Mouse (Mus musculus): ENCODE measurements around the gene Tpra1. TPM values are rescaled to one million over a fixed set of nuclear protein-coding genes. Genes with fewer than 3 reads are reported as not detected.

The Tpra1 gene
- polyA plus RNA-seq, 1 experiment from 2014 or later, result 62.2 TPM

DNA sequence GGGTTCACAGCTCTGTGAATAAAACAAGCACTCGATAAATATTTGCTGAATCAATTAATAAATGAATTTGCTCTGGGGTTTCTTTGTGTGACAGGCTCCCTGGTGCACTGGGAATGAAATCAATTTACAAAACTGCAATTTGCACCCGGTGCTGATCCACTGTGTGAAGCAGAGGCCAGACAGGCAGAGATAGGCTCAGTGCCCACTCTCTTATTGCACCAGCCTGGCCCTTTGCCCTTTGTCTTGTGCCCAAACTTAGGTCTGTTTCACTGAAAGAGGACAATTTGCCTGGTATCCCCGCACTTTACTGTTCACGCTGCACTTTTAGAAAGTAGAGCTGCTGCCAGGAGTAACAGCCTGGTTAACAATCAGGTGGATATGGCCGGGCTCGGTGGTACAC, 44.4 kb downstream of the Tpra1 start:
- Histone ChIP-seq H3K27ac (no peak overlapping the region), H3K9ac (ENCODE audit: low read depth, low read length) (no peak overlapping the region), H3K9me3 (replicated peaks; ENCODE audit: low read length) (no peaks in the 10 kb centered on the region), H3K4me2 (ENCODE audit: low read length) (no peak overlapping the region), H3K27me3 (ENCODE audit: insufficient read depth, low read length) (no peaks in the 10 kb centered on the region), H3K36me3 (ENCODE audit: insufficient read depth, low read length) (no peaks in the 10 kb centered on the region), H3K4me3 (replicated peaks; ENCODE audit: low read depth, low read length) (no peak overlapping the region), H3K4me1 (replicated peaks; ENCODE audit: insufficient read depth, low read length) (no peaks in the 10 kb centered on the region)
- 85% methylated on average over 6 of the region's 6 CpGs for WGBS
- ATAC-seq (replicated peaks; ENCODE audit: low FRiP score, low read depth) (no peak), DNase-seq (ENCODE audit: low spot score) (no peak)
- no peak for TF ChIP-seq CTCF (IDR thresholded peaks at IDR 0.05; ENCODE audit: low read depth)

DNA sequence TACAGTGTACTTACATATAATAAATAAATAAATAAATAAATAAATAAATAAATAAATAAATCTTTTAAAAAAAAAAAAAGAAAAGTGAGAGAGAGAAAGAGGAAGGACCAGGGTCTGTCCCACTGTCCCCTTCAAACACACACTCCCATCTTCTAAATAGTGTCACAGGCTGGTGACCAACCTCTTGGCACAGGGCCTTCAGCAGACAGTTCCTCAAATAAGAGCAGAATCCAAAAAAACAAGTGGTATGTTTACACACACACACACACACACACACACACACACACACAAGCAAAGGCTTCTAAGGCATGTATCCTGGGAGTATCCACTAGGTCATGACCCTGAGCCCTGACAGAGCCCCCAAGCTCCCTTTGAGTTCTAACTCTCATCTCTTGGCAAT, 45.7 kb downstream of the Tpra1 start:
- Histone ChIP-seq H3K9me3 (replicated peaks; ENCODE audit: low read length) (no peaks in the 10 kb centered on the region), H3K36me3 (ENCODE audit: insufficient read depth, low read length) (no peaks in the 10 kb centered on the region), H3K9ac (ENCODE audit: low read depth, low read length) (no peak overlapping the region), H3K4me2 (ENCODE audit: low read length) (no peak overlapping the region), H3K27me3 (ENCODE audit: insufficient read depth, low read length) (no peaks in the 10 kb centered on the region), H3K27ac (no peak overlapping the region), H3K4me1 (replicated peaks; ENCODE audit: insufficient read depth, low read length) (no peaks in the 10 kb centered on the region), H3K4me3 (replicated peaks; ENCODE audit: low read depth, low read length) (no peak overlapping the region)
- DNase-seq (ENCODE audit: low spot score) (no peak), ATAC-seq (replicated peaks; ENCODE audit: low FRiP score, low read depth) (no peak)
- no peak for TF ChIP-seq CTCF (IDR thresholded peaks at IDR 0.05; ENCODE audit: low read depth)

DNA sequence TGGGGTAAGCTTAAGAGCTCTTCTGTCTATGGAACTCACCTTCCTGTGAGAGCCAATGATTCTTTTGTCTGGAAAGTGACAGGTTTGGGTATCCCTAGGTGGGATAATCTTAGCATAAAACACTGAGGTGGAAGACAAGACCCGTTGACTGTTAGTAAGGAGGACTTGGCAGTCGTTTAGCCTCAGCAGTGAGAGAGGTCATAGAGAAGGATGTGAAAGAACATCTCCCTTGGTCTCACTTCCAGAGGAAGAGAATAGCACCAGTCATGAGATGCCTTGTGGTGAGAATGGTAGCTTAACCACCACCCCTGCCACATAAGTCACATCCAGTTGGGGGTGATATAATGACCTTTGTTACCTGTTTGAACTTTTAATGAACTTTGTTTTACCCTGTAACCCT, 54.7 kb downstream of the Tpra1 start:
- ATAC-seq (replicated peaks; ENCODE audit: low FRiP score, low read depth), result no peak
- H3K4me2 ChIP-seq (ENCODE audit: low read length), result no peak overlapping the region
- no peak overlapping the region for H3K9ac ChIP-seq (ENCODE audit: low read depth, low read length)
- H3K27ac ChIP-seq, result no peak overlapping the region
- 79% methylated on average over 2 of the region's 2 CpGs for WGBS
- DNase-seq (ENCODE audit: low spot score), result no peak
- no peak for TF ChIP-seq CTCF (IDR thresholded peaks at IDR 0.05; ENCODE audit: low read depth)
- no peaks in the 10 kb centered on the region for H3K4me1 ChIP-seq (replicated peaks; ENCODE audit: insufficient read depth, low read length)
- H3K9me3 ChIP-seq (replicated peaks; ENCODE audit: low read length), result no peaks in the 10 kb centered on the region
- H3K4me3 ChIP-seq (replicated peaks; ENCODE audit: low read depth, low read length), result no peak overlapping the region
- H3K27me3 ChIP-seq (ENCODE audit: insufficient read depth, low read length), result no peaks in the 10 kb centered on the region
- H3K36me3 ChIP-seq (ENCODE audit: insufficient read depth, low read length), result no peaks in the 10 kb centered on the region

DNA sequence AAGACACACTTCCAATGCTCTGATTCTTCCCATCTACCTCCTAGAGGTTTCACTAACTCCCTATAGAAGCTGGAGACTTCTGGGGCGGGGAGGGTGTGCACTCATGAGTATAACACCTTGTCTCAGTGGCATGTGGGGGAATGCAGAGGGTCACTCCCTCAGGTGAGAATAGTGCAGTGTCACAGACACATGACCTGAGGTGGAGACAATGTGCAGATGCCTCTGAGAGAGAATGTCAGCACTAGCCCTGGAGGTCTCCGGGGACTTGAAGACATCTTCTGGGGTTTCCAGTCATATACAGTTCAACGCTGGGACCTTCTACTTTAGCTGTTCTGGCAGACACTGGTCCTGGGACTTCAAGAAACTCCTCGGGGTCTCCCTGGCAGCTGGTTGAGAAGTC, 55.3 kb downstream of the Tpra1 start:
- TF ChIP-seq CTCF (IDR thresholded peaks at IDR 0.05; ENCODE audit: low read depth), result no peak
- Histone ChIP-seq H3K9ac (ENCODE audit: low read depth, low read length) (no peak overlapping the region), H3K27me3 (ENCODE audit: insufficient read depth, low read length) (no peaks in the 10 kb centered on the region), H3K36me3 (ENCODE audit: insufficient read depth, low read length) (no peaks in the 10 kb centered on the region), H3K27ac (no peak overlapping the region), H3K9me3 (replicated peaks; ENCODE audit: low read length) (no peaks in the 10 kb centered on the region), H3K4me2 (ENCODE audit: low read length) (no peak overlapping the region), H3K4me3 (replicated peaks; ENCODE audit: low read depth, low read length) (no peak overlapping the region), H3K4me1 (replicated peaks; ENCODE audit: insufficient read depth, low read length) (no peaks in the 10 kb centered on the region)
- ATAC-seq (replicated peaks; ENCODE audit: low FRiP score, low read depth) (no peak), DNase-seq (ENCODE audit: low spot score) (no peak)
- 91% methylated on average over 4 of the region's 4 CpGs for WGBS

DNA sequence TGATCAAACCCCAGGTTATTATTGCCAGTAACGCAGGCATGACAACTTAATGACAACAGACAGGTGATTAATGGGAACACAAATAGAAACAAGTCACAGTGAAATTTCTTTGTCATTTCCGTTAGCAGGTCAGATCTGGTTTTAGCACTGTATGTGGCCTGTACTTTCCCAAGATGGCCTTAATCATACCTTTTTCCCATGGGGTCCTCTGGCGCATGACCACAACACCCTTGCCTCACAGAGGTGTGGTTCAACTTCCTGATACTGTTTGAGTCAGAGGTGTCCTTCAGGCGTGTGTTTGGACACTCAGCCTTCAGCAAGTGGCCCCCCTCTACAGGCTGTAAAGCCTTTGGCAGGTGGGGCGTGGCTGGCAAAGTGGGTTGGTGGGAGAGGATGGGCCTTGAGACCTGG, 55.8 kb downstream of the Tpra1 start:
- H3K9ac ChIP-seq (ENCODE audit: low read depth, low read length), result no peak overlapping the region
- H3K27me3 ChIP-seq (ENCODE audit: insufficient read depth, low read length), result no peaks in the 10 kb centered on the region
- no peaks in the 10 kb centered on the region for H3K9me3 ChIP-seq (replicated peaks; ENCODE audit: low read length)
- no peak overlapping the region for H3K4me2 ChIP-seq (ENCODE audit: low read length)
- DNase-seq (ENCODE audit: low spot score) (no peak), ATAC-seq (replicated peaks; ENCODE audit: low FRiP score, low read depth) (no peak)
- H3K4me3 ChIP-seq (replicated peaks; ENCODE audit: low read depth, low read length), result no peak overlapping the region
- no peak for TF ChIP-seq CTCF (IDR thresholded peaks at IDR 0.05; ENCODE audit: low read depth)
- no peaks in the 10 kb centered on the region for H3K4me1 ChIP-seq (replicated peaks; ENCODE audit: insufficient read depth, low read length)
- no peaks in the 10 kb centered on the region for H3K36me3 ChIP-seq (ENCODE audit: insufficient read depth, low read length)
- 73% methylated on average over 5 of the region's 5 CpGs for WGBS
- no peak overlapping the region for H3K27ac ChIP-seq

DNA sequence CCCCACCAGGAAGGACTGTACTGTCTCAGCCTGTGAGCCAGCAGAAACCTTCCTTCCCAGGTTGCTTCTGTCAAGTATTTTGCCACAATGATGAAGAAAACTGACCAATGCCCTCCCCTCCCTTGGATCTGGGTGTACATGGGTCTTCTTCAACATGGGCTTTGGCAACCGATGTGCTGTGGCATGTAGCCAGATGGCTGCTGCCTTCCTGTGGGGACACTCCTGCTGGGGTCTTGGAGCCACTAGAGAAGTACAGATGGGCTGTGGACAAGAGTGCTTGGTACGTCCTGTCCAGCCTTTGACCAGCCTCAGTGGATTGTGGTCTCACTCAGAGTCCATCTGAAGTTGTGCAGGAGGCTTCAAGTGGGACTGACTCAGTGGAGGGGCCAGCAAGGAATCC, 56.3 kb downstream of the Tpra1 start:
- DNase-seq (ENCODE audit: low spot score) (no peak), ATAC-seq (replicated peaks; ENCODE audit: low FRiP score, low read depth) (no peak)
- no peaks in the 10 kb centered on the region for H3K9me3 ChIP-seq (replicated peaks; ENCODE audit: low read length)
- no peaks in the 10 kb centered on the region for H3K36me3 ChIP-seq (ENCODE audit: insufficient read depth, low read length)
- H3K27me3 ChIP-seq (ENCODE audit: insufficient read depth, low read length), result no peaks in the 10 kb centered on the region
- no peak overlapping the region for H3K4me3 ChIP-seq (replicated peaks; ENCODE audit: low read depth, low read length)
- no peak overlapping the region for H3K27ac ChIP-seq
- H3K4me2 ChIP-seq (ENCODE audit: low read length), result no peak overlapping the region
- WGBS, result 88% methylated on average over 2 of the region's 2 CpGs
- no peak overlapping the region for H3K9ac ChIP-seq (ENCODE audit: low read depth, low read length)
- H3K4me1 ChIP-seq (replicated peaks; ENCODE audit: insufficient read depth, low read length), result no peaks in the 10 kb centered on the region
- no peak for TF ChIP-seq CTCF (IDR thresholded peaks at IDR 0.05; ENCODE audit: low read depth)

DNA sequence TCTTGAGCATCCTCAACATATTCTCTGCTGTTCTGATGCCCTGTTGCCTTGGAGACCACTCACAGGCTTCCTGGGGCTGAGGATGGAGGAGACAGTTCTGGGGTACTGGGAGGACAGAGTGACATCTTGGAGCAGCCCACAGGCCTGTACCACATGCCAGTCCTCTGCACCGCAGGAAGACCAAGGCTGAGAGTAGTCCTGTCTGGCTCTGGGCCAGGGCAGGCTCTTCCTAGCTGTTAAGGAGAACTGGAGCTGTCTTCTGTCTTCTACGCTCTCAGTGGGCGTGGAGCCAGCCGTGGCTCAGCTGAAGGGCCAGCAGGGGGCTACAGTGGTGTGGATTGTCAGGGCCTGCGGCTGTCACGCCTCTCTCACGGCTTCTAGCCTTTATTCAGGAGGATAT, 57.8 kb downstream of the Tpra1 start:
- Histone ChIP-seq H3K4me2 (ENCODE audit: low read length) (no peak overlapping the region), H3K4me1 (replicated peaks; ENCODE audit: insufficient read depth, low read length) (no peaks in the 10 kb centered on the region), H3K36me3 (ENCODE audit: insufficient read depth, low read length) (no peaks in the 10 kb centered on the region), H3K27ac (no peak overlapping the region), H3K9me3 (replicated peaks; ENCODE audit: low read length) (no peaks in the 10 kb centered on the region), H3K9ac (ENCODE audit: low read depth, low read length) (no peak overlapping the region), H3K4me3 (replicated peaks; ENCODE audit: low read depth, low read length) (no peak overlapping the region), H3K27me3 (ENCODE audit: insufficient read depth, low read length) (no peaks in the 10 kb centered on the region)
- peak; percentile 67 for TF ChIP-seq CTCF (IDR thresholded peaks at IDR 0.05; ENCODE audit: low read depth)
- 22% methylated on average over 7 of the region's 7 CpGs for WGBS
- DNase-seq (ENCODE audit: low spot score) (peak; percentile 64), ATAC-seq (replicated peaks; ENCODE audit: low FRiP score, low read depth) (no peak; the same call in 1 of the 2 replicates)

Measured in kidney, postnatal 0 days (tissue).